Mouse (Mus musculus): ENCODE results near the gene Shc3.

The Shc3 gene

GRCm38 (mm10) chr13:51568911-51569684 lies at the start of gene Shc3:
Gene Shc3, minus strand, starts transcription at chr13:51569419.
- DNase-seq (ENCODE audit: low spot score in 2 of 2): peak; percentile 16 to 51

GRCm38 (mm10) chr13:51618602-51619001 lies 49.4 kb upstream of the Shc3 start:
- DNase-seq (ENCODE audit: low spot score in 2 of 2): no peak

GRCm38 (mm10) chr13:51617861-51618260 lies 48.6 kb upstream of the Shc3 start:
- DNase-seq (ENCODE audit: low spot score in 2 of 2): no peak

GRCm38 (mm10) chr13:51617306-51617705 lies 48.1 kb upstream of the Shc3 start:
- no peak for DNase-seq (ENCODE audit: low spot score in 2 of 2)

- DNase-seq (ENCODE audit: low spot score in 2 of 2): no peak
Measured at GRCm38 (mm10) chr13:51616417-51617044, 47.3 kb upstream of the Shc3 start.

GRCm38 (mm10) chr13:51615815-51616214 lies 46.6 kb upstream of the Shc3 start:
- no peak for DNase-seq (ENCODE audit: low spot score in 2 of 2)

- no peak for DNase-seq (ENCODE audit: low spot score in 2 of 2)
Measured at GRCm38 (mm10) chr13:51611500-51611899, 42.3 kb upstream of the Shc3 start.

GRCm38 (mm10) chr13:51611060-51611459 lies 41.8 kb upstream of the Shc3 start:
- DNase-seq (ENCODE audit: low spot score in 2 of 2): no peak

GRCm38 (mm10) chr13:51609231-51609630 lies 40.0 kb upstream of the Shc3 start:
- no peak for DNase-seq (ENCODE audit: low spot score in 2 of 2)

- no peak for DNase-seq (ENCODE audit: low spot score in 2 of 2)
Measured at GRCm38 (mm10) chr13:51603894-51604244, 34.6 kb upstream of the Shc3 start.

GRCm38 (mm10) chr13:51603221-51603893 lies 34.1 kb upstream of the Shc3 start:
- no peak for DNase-seq (ENCODE audit: low spot score in 2 of 2)

- no peak for DNase-seq (ENCODE audit: low spot score in 2 of 2)
Measured at GRCm38 (mm10) chr13:51602764-51603163, 33.5 kb upstream of the Shc3 start.

- DNase-seq (ENCODE audit: low spot score in 2 of 2): no peak
Measured at GRCm38 (mm10) chr13:51600169-51600568, 30.9 kb upstream of the Shc3 start.

- no peak for DNase-seq (ENCODE audit: low spot score in 2 of 2)
Measured at GRCm38 (mm10) chr13:51598063-51598462, 28.8 kb upstream of the Shc3 start.

GRCm38 (mm10) chr13:51595404-51595803 lies 26.2 kb upstream of the Shc3 start:
- DNase-seq (ENCODE audit: low spot score in 2 of 2): no peak

GRCm38 (mm10) chr13:51594656-51595311 lies 25.6 kb upstream of the Shc3 start:
- peak in 1 of 2 experiments; percentile 18 for DNase-seq (ENCODE audit: low spot score in 2 of 2)

- no peak for DNase-seq (ENCODE audit: low spot score in 2 of 2)
Measured at GRCm38 (mm10) chr13:51588005-51588404, 18.8 kb upstream of the Shc3 start.

- no peak for DNase-seq (ENCODE audit: low spot score in 2 of 2)
Measured at GRCm38 (mm10) chr13:51582204-51582603, 13.0 kb upstream of the Shc3 start.

- no peak for DNase-seq (ENCODE audit: low spot score in 2 of 2)
Measured at GRCm38 (mm10) chr13:51580263-51581044, 11.2 kb upstream of the Shc3 start.

- no peak for DNase-seq (ENCODE audit: low spot score in 2 of 2)
Measured at GRCm38 (mm10) chr13:51573849-51574248, 4.6 kb upstream of the Shc3 start.

- DNase-seq (ENCODE audit: low spot score in 2 of 2): no peak
Measured at GRCm38 (mm10) chr13:51570111-51570510, 892 bp upstream of the Shc3 start.

- DNase-seq (ENCODE audit: low spot score in 2 of 2): no peak
Measured at GRCm38 (mm10) chr13:51569685-51570068, 458 bp upstream of the Shc3 start.

All from urinary bladder, adult 18-20 months (tissue).